Mouse (Mus musculus): ENCODE results near the gene Kcnc3.

DNA sequence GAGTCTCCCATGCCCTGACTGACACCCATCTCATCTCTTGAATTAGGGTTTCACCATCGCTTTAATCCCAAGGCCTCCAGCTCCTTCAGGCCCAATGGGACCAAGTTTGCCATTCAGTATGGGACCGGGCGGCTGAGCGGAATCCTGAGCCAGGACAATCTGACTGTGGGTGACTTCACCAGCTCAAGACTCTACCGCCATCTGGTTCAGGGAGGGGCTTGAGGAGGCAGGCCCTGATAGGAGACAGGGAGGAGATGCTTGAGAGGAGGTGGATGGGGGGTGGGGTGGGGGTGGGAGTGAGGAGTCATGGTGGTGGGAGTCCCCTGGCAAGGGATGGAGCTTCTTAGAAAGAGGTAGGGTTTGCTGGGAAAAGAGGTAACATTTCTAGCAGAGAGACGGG lies 8.8 kb upstream of the Kcnc3 start:
- TF ChIP-seq GATA1 (IDR thresholded peaks at IDR 0.05; ENCODE audit: low read length) (no peak), TAL1 (IDR thresholded peaks at IDR 0.05; ENCODE audit: low read length) (no peak)
